Mouse (Mus musculus) MEL (cell line): ENCODE measurements at regions not wholly inside any gene's neighbourhood (a gene's known extent, or its start where the extent isn't known, plus 50 kb on each side); places are given as distances from the start of the nearest gene placed in this dataset.

Experiments
- BHLHE40 ChIP-seq: IDR thresholded peaks from 2 replicates; pipeline ENCODE4 v1.6.1; 2012; ENCODE audit warnings: low read depth, mild to moderate bottlenecking, inconsistent platforms, low read length, improper control_type of control experiment, borderline replicate concordance
- CTCF ChIP-seq, 3 experiments: IDR thresholded peaks in 2 of 3; conservative IDR thresholded peaks in 1 of 3; 2 replicates each; pipeline ENCODE4 v1.5.1; 2011 to 2012; ENCODE audit warnings: low read length in 3 of 3, low read depth in 2 of 3, mild to moderate bottlenecking in 2 of 3, improper control_type of control experiment in 1 of 3, inconsistent platforms in 1 of 3, mixed read lengths in 1 of 3, moderate library complexity in 1 of 3; ENCODE audit not compliant: control insufficient read depth in 1 of 3, insufficient read depth in 1 of 3, poor library complexity in 1 of 3, severe bottlenecking in 1 of 3
- MAFK ChIP-seq: IDR thresholded peaks from 2 replicates; pipeline ENCODE4 v1.6.1; 2011; ENCODE audit warnings: low read depth, mild to moderate bottlenecking, low read length, improper control_type of control experiment, borderline replicate concordance
- MAX ChIP-seq: IDR thresholded peaks from 2 replicates; pipeline ENCODE4 v1.6.1; 2011; ENCODE audit warnings: low read length, improper control_type of control experiment
- NELFE ChIP-seq: IDR thresholded peaks from 2 replicates; pipeline ENCODE4 v1.6.1; 2011; ENCODE audit warnings: low read depth, low read length, improper control_type of control experiment
- POLR2A ChIP-seq, 2 experiments: IDR thresholded peaks; 2 replicates each; pipeline ENCODE4 v1.6.1; 2011 to 2012; ENCODE audit warnings: low read length in 2 of 2, mild to moderate bottlenecking in 2 of 2, control low read depth in 1 of 2, improper control_type of control experiment in 1 of 2, low read depth in 1 of 2, moderate library complexity in 1 of 2; ENCODE audit not compliant: control insufficient read depth in 1 of 2, insufficient read depth in 1 of 2, poor library complexity in 1 of 2
- RAD21 ChIP-seq: IDR thresholded peaks from 2 replicates; pipeline ENCODE4 v1.6.1; 2011; ENCODE audit warnings: mild to moderate bottlenecking, low read depth, low read length, improper control_type of control experiment
- ZMIZ1 ChIP-seq: IDR thresholded peaks from 2 replicates; pipeline ENCODE4 v1.6.1; 2012; ENCODE audit warnings: low read depth, mild to moderate bottlenecking, inconsistent platforms, low read length, improper control_type of control experiment, moderate library complexity
- ZNF384 ChIP-seq: IDR thresholded peaks from 2 replicates; pipeline ENCODE4 v1.6.1; 2012; ENCODE audit warnings: low read depth, mild to moderate bottlenecking, inconsistent platforms, low read length, improper control_type of control experiment

DNA sequence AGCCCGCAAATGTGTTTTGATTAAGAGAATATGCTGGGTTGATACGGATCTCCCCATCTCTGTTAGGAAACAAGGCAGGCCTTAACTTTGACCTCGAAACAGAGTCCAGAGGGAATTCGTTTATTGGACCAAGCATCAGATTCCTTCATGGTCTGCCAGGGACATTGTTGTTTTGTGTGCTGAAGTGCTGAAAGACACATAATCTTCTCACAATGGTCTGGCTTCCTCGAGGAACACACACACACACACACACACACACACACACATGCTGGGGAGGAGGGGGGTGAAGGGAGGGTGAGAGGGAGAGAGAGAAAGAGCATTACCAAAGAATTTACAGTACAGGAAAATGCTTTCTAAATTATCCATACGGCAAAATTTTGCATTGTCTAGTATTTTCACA lies 556.5 kb upstream of the Slit2 start:
- no peak for TF ChIP-seq CTCF (IDR thresholded peaks at IDR 0.05 in 2 of 3, conservative IDR thresholded peaks at IDR 0.05 in 1 of 3; ENCODE audit: control insufficient read depth in 1 of 3, insufficient read depth in 1 of 3, low read depth in 2 of 3, low read length in 3 of 3, poor library complexity in 1 of 3, severe bottlenecking in 1 of 3)
- no peak for TF ChIP-seq MAFK
- TF ChIP-seq ZMIZ1, result no peak
- TF ChIP-seq BHLHE40, result no peak
- TF ChIP-seq ZNF384, result no peak
- no peak for TF ChIP-seq POLR2A (IDR thresholded peaks at IDR 0.05; ENCODE audit: control insufficient read depth in 1 of 2, insufficient read depth in 1 of 2, low read depth in 1 of 2, low read length in 2 of 2, poor library complexity in 1 of 2)
- no peak for TF ChIP-seq NELFE
- TF ChIP-seq RAD21, result no peak
- no peak for TF ChIP-seq MAX
